8 mouse cellular contexts compared by ENCODE assay signal in genomic region chr7:30728739-30729395, GRCm38 (mm10). TPM values are rescaled to one million over a fixed set of nuclear protein-coding genes. Genes with fewer than 3 reads are reported as not detected.
DNase-seq lines count a peak whose midpoint lies in the region; ATAC-seq and TF ChIP-seq lines count a peak whose summit lies in the region.

No protein-coding gene starts in this region.

- peaks cover 0 to 4% of the 10 kb centered on the region in 2 experiments; a peak in 2 of 4 replicates for H3K36me3 ChIP-seq in MEL (ENCODE audit: control insufficient read depth in 1 of 2, insufficient read depth in 2 of 2, low read length in 2 of 2)
- H3K36me3 ChIP-seq in forebrain, embryonic 16.5 days (ENCODE audit: control insufficient read depth, insufficient read depth) = peaks cover 5% of the 10 kb centered on the region; the same call in 1 of the 2 replicates
- peaks cover 21% of the 10 kb centered on the region for H3K36me3 ChIP-seq in liver, postnatal 0 days (replicated peaks; ENCODE audit: insufficient read depth, low read length)

- H3K27ac ChIP-seq in MEL (ENCODE audit: control insufficient read depth, low read depth, low read length) = peak overlapping the region; percentile 33
- H3K27ac ChIP-seq in forebrain, embryonic 16.5 days (ENCODE audit: low read length) = peak overlapping the region; percentile 92
- peak overlapping the region; percentile 85 for H3K27ac ChIP-seq in liver, postnatal 0 days (ENCODE audit: low read depth)

- TF ChIP-seq RAD21 in MEL (IDR thresholded peaks at IDR 0.05; ENCODE audit: low read depth, low read length) = no peak

- no peaks in the 10 kb centered on the region for H3K27me3 ChIP-seq in MEL (ENCODE audit: control insufficient read depth in 1 of 2, insufficient read depth in 2 of 2, low read length in 2 of 2)
- H3K27me3 ChIP-seq in forebrain, embryonic 16.5 days (replicated peaks; ENCODE audit: control insufficient read depth, insufficient read depth, low read length) = no peaks in the 10 kb centered on the region
- H3K27me3 ChIP-seq in liver, postnatal 0 days (ENCODE audit: insufficient read depth, low read length) = no peaks in the 10 kb centered on the region

- DNase-seq in kidney, adult 9 months = peak; percentile 45
- DNase-seq in kidney, adult 18-20 months = no peak
- no peak for DNase-seq in MEL (ENCODE audit: low read depth, low spot score)
- DNase-seq in liver, postnatal 0 days = no peak
- no peak for DNase-seq in right cerebral cortex, postnatal 25 days
- no peak for DNase-seq in testis, postnatal 10 days (ENCODE audit: low spot score)
- no peak for DNase-seq in right cerebral cortex, adult 2 months (ENCODE audit: low spot score in 2 of 2)

- peak overlapping the region; percentile 71 to 75 for H3K4me3 ChIP-seq in MEL (ENCODE audit: control insufficient read depth in 1 of 2, insufficient read depth in 1 of 2, low read depth in 2 of 2, low read length in 2 of 2)
- H3K4me3 ChIP-seq in forebrain, embryonic 16.5 days (replicated peaks; ENCODE audit: low read length) = peak overlapping the region; percentile 72
- H3K4me3 ChIP-seq in liver, postnatal 0 days (ENCODE audit: low read depth, low read length) = peak overlapping the region; percentile 71

- peak overlapping the region; percentile 80 for H3K9ac ChIP-seq in MEL (ENCODE audit: control insufficient read depth, low read depth, low read length, poor library complexity, severe bottlenecking)
- peak overlapping the region; percentile 80 for H3K9ac ChIP-seq in forebrain, embryonic 16.5 days (replicated peaks; ENCODE audit: low read depth, low read length)
- peak overlapping the region; percentile 75 for H3K9ac ChIP-seq in liver, postnatal 0 days (replicated peaks)

- H3K9me3 ChIP-seq in MEL (replicated peaks; ENCODE audit: insufficient read depth, low read length) = no peaks in the 10 kb centered on the region
- no peaks in the 10 kb centered on the region for H3K9me3 ChIP-seq in forebrain, embryonic 16.5 days (ENCODE audit: control insufficient read depth, low read length)
- H3K9me3 ChIP-seq in liver, postnatal 0 days (ENCODE audit: low read length) = no peaks in the 10 kb centered on the region

- H3K4me2 ChIP-seq in forebrain, embryonic 16.5 days (ENCODE audit: low read length) = peak overlapping the region; percentile 58
- H3K4me2 ChIP-seq in liver, postnatal 0 days (ENCODE audit: low read depth, low read length) = peak overlapping the region; percentile 85

- peaks cover 14% of the 10 kb centered on the region for H3K79me2 ChIP-seq in MEL (ENCODE audit: control insufficient read depth, insufficient read depth, low read length, poor library complexity)

- 7% methylated on average over 26 of the region's 26 CpGs for WGBS in forebrain, embryonic 16.5 days
- 3% methylated on average over 26 of the region's 26 CpGs for WGBS in liver, postnatal 0 days (ENCODE audit: insufficient replicate concordance)

- peak; percentile 54 for ATAC-seq in forebrain, embryonic 16.5 days
- ATAC-seq in liver, postnatal 0 days = peak; percentile 22

- no peak for TF ChIP-seq CTCF in MEL (IDR thresholded peaks at IDR 0.05 in 2 of 3, conservative IDR thresholded peaks at IDR 0.05 in 1 of 3; ENCODE audit: control insufficient read depth in 1 of 3, insufficient read depth in 1 of 3, low read depth in 2 of 3, low read length in 3 of 3, poor library complexity in 1 of 3, severe bottlenecking in 1 of 3)
- TF ChIP-seq CTCF in liver, postnatal 0 days (IDR thresholded peaks at IDR 0.05; ENCODE audit: low read depth) = no peak

- TF ChIP-seq POLR2A in MEL (IDR thresholded peaks at IDR 0.05; ENCODE audit: control insufficient read depth in 1 of 2, insufficient read depth in 1 of 2, low read depth in 1 of 2, low read length in 2 of 2, poor library complexity in 1 of 2) = no peak; a peak in 1 of 4 replicates

- peaks cover 3 to 11% of the 10 kb centered on the region in 2 experiments; a peak in 3 of 4 replicates for H3K4me1 ChIP-seq in MEL (ENCODE audit: control insufficient read depth in 1 of 2, insufficient read depth in 2 of 2, low read length in 2 of 2)
- peaks cover 22% of the 10 kb centered on the region for H3K4me1 ChIP-seq in forebrain, embryonic 16.5 days (replicated peaks; ENCODE audit: control insufficient read depth, insufficient read depth, low read length)
- H3K4me1 ChIP-seq in liver, postnatal 0 days (ENCODE audit: insufficient read depth) = peaks cover 25% of the 10 kb centered on the region

- TF ChIP-seq EP300 in MEL (IDR thresholded peaks at IDR 0.05; ENCODE audit: low read depth in 1 of 2, low read length in 2 of 2) = no peak
- TF ChIP-seq EP300 in liver, postnatal 0 days (IDR thresholded peaks at IDR 0.05; ENCODE audit: low read depth) = no peak

TF ChIP-seq in MEL, 35 proteins besides CTCF, POLR2A, EP300 and RAD21:
- TF ChIP-seq USF1 (IDR thresholded peaks at IDR 0.05; ENCODE audit: low read depth, low read length) = peak; percentile 90
- peak; percentile 89 for TF ChIP-seq MXI1 (IDR thresholded peaks at IDR 0.05; ENCODE audit: low read depth, low read length)
- peak; percentile 18; the same call in 1 of the 2 replicates for TF ChIP-seq SMC3 (IDR thresholded peaks at IDR 0.05; ENCODE audit: low read depth, low read length)
- peak; percentile 61; the same call in 1 of the 2 replicates for TF ChIP-seq MAX (IDR thresholded peaks at IDR 0.05; ENCODE audit: low read length)
- 0 out of 2 replicates have a peak, but pooled peaks have one; percentile 30 for TF ChIP-seq CHD1 (IDR thresholded peaks at IDR 0.05; ENCODE audit: low read depth, low read length)
- TF ChIP-seq ELF1 (IDR thresholded peaks at IDR 0.05; ENCODE audit: low read depth, low read length) = no peak
- peak; percentile 56; the same call in 1 of the 2 replicates for TF ChIP-seq MAZ (IDR thresholded peaks at IDR 0.05; ENCODE audit: low read depth, low read length)
- TF ChIP-seq MYB (IDR thresholded peaks at IDR 0.05; ENCODE audit: low read depth, low read length) = no peak
- TF ChIP-seq E2F4 (IDR thresholded peaks at IDR 0.05; ENCODE audit: borderline replicate concordance, low read depth, low read length) = 0 out of 2 replicates have a peak, but pooled peaks have one; percentile 27
- no peak for TF ChIP-seq ZC3H11A (IDR thresholded peaks at IDR 0.05; ENCODE audit: low read depth, low read length)
- TF ChIP-seq BHLHE40 (IDR thresholded peaks at IDR 0.05; ENCODE audit: borderline replicate concordance, low read depth, low read length) = peak; percentile 63; the same call in 1 of the 2 replicates
- TF ChIP-seq KAT2A (conservative IDR thresholded peaks at IDR 0.05; ENCODE audit: low read depth, low read length) = peak; percentile 5
- TF ChIP-seq MEF2A (IDR thresholded peaks at IDR 0.05; ENCODE audit: extremely low read depth, insufficient replicate concordance, low read depth, low read length, poor library complexity, severe bottlenecking) = no peak
- TF ChIP-seq USF2 (IDR thresholded peaks at IDR 0.05; ENCODE audit: borderline replicate concordance in 1 of 2, insufficient read depth in 1 of 2, low read depth in 1 of 2, low read length in 2 of 2) = peak in 1 of 2 experiments; percentile 58; a peak in 1 of 4 replicates
- TF ChIP-seq CHD2 (IDR thresholded peaks at IDR 0.05; ENCODE audit: low read length) = no peak

RNA-seq across cellular contexts. Expression of gene Tmem147, which starts 0.5 kb away (rescaled TPM):
- 218 and 266 TPM in 2 replicates for total RNA-seq in MEL (2012; rRNA removed)
- 100 to 1,000 TPM; 307 to 324 TPM for polyA plus RNA-seq in MEL (2012; ENCODE audit: insufficient read depth in 1 of 2, insufficient read length in 2 of 2, low read depth in 1 of 2, low replicate concordance in 2 of 2, missing spikeins in 1 of 2)
- 202 and 214 TPM in 2 replicates for polyA plus RNA-seq in forebrain, embryonic 16.5 days (2015; fragmentation: Nextera tagmentation; extraction: Ambion mirVana)
- polyA plus RNA-seq in liver, postnatal 0 days (2015; fragmentation: Nextera tagmentation; extraction: Ambion mirVana) = 153 and 158 TPM in 2 replicates

RNA-seq across cellular contexts. Expression of gene Gapdhs, which starts 14.6 kb away (rescaled TPM):
- not detected in 2 replicates for total RNA-seq in MEL (2012; rRNA removed)
- polyA plus RNA-seq in MEL (2012; ENCODE audit: insufficient read depth in 1 of 2, insufficient read length in 2 of 2, low read depth in 1 of 2, low replicate concordance in 2 of 2, missing spikeins in 1 of 2) = under 1 TPM in 1 of 2 experiments, not detected in 1; 0.49 TPM
- 0.68 and 1.1 TPM in 2 replicates for polyA plus RNA-seq in forebrain, embryonic 16.5 days (2015; fragmentation: Nextera tagmentation; extraction: Ambion mirVana)
- 0.12 TPM in 1 of 2 replicates, not detected in the other for polyA plus RNA-seq in liver, postnatal 0 days (2015; fragmentation: Nextera tagmentation; extraction: Ambion mirVana)

RNA-seq across cellular contexts. Expression of gene Atp4a, which starts 16.9 kb away (rescaled TPM):
- 2.7 and 3.0 TPM in 2 replicates for total RNA-seq in MEL (2012; rRNA removed)
- polyA plus RNA-seq in MEL (2012; ENCODE audit: insufficient read depth in 1 of 2, insufficient read length in 2 of 2, low read depth in 1 of 2, low replicate concordance in 2 of 2, missing spikeins in 1 of 2) = 1 to 10 TPM in 1 of 2 experiments, not detected in 1; 1.5 TPM
- 1.3 and 2.4 TPM in 2 replicates for polyA plus RNA-seq in forebrain, embryonic 16.5 days (2015; fragmentation: Nextera tagmentation; extraction: Ambion mirVana)
- polyA plus RNA-seq in liver, postnatal 0 days (2015; fragmentation: Nextera tagmentation; extraction: Ambion mirVana) = 1.1 and 1.6 TPM in 2 replicates

RNA-seq across cellular contexts. Expression of gene Sbsn, which starts 22.4 kb away (rescaled TPM):
- total RNA-seq in MEL (2012; rRNA removed) = 1.2 TPM in 1 of 2 replicates, not detected in the other
- under 1 TPM in 1 of 2 experiments, not detected in 1; 0.17 TPM for polyA plus RNA-seq in MEL (2012; ENCODE audit: insufficient read depth in 1 of 2, insufficient read length in 2 of 2, low read depth in 1 of 2, low replicate concordance in 2 of 2, missing spikeins in 1 of 2)
- 2.2 and 2.3 TPM in 2 replicates for polyA plus RNA-seq in forebrain, embryonic 16.5 days (2015; fragmentation: Nextera tagmentation; extraction: Ambion mirVana)
- 0.69 and 0.77 TPM in 2 replicates for polyA plus RNA-seq in liver, postnatal 0 days (2015; fragmentation: Nextera tagmentation; extraction: Ambion mirVana)

RNA-seq across cellular contexts. Expression of gene 2200002J24Rik, which starts 30.1 kb away (rescaled TPM):
- total RNA-seq in MEL (2012; rRNA removed) = 0.52 TPM in 1 of 2 replicates, not detected in the other
- polyA plus RNA-seq in MEL (2012; ENCODE audit: insufficient read depth in 1 of 2, insufficient read length in 2 of 2, low read depth in 1 of 2, low replicate concordance in 2 of 2, missing spikeins in 1 of 2) = 1 to 10 TPM in 1 of 2 experiments, not detected in 1; 1.2 TPM
- polyA plus RNA-seq in forebrain, embryonic 16.5 days (2015; fragmentation: Nextera tagmentation; extraction: Ambion mirVana) = not detected in 2 replicates
- 0.53 and 1.4 TPM in 2 replicates for polyA plus RNA-seq in liver, postnatal 0 days (2015; fragmentation: Nextera tagmentation; extraction: Ambion mirVana)

Comparison
In these comparisons a context has a peak if more than half of its experiments do, and no peak if none do; other contexts are left out.
1. H3K27ac ChIP-seq: peak in every context shown above with its lines; median percentile 92 in forebrain, embryonic 16.5 days; 85 in liver, postnatal 0 days; 33 in MEL.